Mouse (Mus musculus) kidney, adult 18-20 months (tissue): Measurements from ENCODE around the gene Snrpd3.
A peak's percentile ranks its signal among the peaks of the same experiment; 100 is the strongest.

Experiments
- DNase-seq: peaks from one replicate; pipeline ENCODE4 v3.0.0; 2021

Gene Snrpd3

DNA sequence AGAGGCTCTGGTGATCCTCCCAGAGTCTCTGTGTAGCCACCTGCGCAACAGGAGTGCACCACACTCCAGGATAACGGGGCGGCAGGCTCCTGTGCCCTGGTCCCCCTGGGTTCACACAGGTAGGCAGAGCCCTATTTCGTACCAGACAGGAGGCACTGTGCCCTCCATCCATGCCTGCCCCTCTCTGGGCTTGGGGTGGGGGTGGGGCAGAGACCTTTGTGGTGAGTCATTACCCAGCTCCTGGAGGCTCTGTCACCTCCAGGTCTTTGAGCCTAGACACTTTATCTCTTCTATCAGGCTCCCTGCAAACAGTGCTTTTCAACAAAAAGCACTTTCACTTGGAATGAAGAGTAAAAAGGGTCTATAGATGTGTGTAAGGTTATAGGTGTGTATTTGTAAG is 51.5 kb downstream of the Snrpd3 start:
- no peak for DNase-seq

DNA sequence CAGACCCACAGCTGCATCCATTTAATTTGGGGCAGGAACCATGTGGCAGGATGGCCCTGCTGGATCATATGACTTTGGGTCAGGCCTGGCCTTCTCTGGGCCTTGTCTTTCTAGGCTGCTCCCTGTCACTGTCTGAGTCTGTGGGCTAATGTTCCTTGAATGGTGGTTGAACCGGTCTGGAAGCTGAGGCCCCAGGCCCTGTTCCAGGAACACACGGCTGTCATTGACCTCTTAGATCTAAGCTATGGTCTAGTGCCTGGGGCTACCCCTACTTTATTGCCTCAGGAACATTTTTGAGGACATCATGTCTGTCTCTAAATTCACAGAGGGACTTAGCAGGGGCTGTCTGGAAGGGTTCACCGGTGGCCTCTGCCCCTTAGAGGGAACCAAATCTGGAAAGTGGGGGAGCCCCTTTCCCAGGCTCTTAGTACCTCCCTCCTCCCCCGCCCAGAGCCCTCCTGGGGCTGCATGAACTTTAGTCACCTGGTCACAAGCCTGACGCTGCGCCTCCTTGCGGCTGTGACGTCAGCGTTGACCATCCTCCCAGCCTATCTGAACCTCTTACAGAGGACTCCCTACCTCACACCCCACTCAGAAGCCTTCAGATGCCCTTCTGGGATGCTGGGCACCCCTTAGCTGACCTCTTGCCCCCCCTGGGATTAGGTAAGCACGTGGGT is 53.8 kb downstream of the Snrpd3 start:
- DNase-seq = peak; percentile 81

DNA sequence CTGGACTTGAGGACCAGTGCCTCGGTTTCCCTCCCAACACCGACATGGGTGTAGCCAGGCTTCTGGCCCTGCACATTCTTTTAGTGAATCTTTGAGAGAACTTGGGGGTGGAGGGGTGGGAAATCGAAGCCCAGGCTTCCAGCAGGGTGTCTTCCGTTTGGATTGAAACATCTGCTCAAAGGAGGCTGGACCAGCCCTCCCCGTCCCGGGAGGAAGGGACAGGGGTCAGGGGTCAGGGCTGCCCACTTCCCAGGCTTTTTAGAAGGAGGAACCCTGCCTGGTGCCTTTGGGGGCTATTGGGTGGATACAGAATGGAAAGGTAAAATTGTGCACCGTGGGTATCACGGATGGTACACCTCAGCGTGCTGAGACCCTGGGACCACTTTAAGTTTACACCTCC is 54.6 kb downstream of the Snrpd3 start:
- no peak for DNase-seq

GRCm38 (mm10) chr10:75573181-75573580 is 55.8 kb downstream of the Snrpd3 start:
- peak; percentile 74 for DNase-seq

GRCm38 (mm10) chr10:75573965-75574364 is 56.6 kb downstream of the Snrpd3 start:
- DNase-seq = no peak

- DNase-seq = no peak
These were observed 61.8 kb downstream of the Snrpd3 start for GRCm38 (mm10) chr10:75579129-75579528.

DNA sequence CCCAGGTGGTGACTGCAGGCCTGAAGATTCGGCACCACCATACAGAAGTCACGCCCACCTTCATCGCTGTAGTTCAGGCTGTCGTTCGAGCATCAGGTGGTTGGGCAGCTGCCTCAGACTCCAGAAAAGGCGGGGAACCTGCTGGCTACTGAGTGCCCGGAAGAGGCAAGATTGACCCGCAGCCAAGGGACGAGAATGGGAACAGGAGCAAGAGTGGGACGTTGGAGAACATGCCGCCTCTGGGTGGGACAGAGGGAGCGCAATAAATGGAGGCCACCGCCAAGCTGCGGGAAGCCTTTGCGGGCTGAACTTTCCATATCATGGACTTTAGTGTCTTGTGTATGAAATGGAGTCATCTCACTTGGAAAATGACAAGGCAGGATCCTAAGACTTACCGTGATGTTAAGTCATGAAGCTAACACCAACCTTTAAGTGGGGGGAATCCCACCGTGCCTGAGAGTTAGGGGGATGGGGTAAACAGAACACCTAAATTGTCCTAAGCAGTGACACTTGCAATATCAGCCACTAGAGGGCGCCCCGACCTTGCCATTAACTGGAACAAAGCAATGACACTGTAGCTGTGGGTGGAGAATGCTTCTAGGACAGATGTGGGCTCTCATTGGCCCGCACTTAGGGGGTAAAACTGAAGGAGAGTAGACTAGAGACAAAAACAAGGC is 68.7 kb downstream of the Snrpd3 start:
- DNase-seq = peak; percentile 88

GRCm38 (mm10) chr10:75586553-75586879 is 69.2 kb downstream of the Snrpd3 start:
- no peak for DNase-seq
